Mouse (Mus musculus) adrenal gland, postnatal 36 days (tissue): Measurements from ENCODE around the gene Gm20388. TPM values are rescaled to one million over a fixed set of nuclear protein-coding genes. Genes with fewer than 3 reads are reported as not detected.

Source experiments
- DNase-seq, 2 experiments: peaks; one replicate each; pipeline ENCODE4 v3.0.0; 2021; ENCODE audit warnings: mixed read lengths in 1 of 2
- total RNA-seq, 2 experiments: library from RNA; stranded (reverse); gene quantifications; 2 replicates each; pipeline ENCODE4 v1.2.3; 2021

Gene Gm20388
- total RNA-seq, 2 experiments from 2014 or later = 2.4 to 7.4 TPM

DNA sequence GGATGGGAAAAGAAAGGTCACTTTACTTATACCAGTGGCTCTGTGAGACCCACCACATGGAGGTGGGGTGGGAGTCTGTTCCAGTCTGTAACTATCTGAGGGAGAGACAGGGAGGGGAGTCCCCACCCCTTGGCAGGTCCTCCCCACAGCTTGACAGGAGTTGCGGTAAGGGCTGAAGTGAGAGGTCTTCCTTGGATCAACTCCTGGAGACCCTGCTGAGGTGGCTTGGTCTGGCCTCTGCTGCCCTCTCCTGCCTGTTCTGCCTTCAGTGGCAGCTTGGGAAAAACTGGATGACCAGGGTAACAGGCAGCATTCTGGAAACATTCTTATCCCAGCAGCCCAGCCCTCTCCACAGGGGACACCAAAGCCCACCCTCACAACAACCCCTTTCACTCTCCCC is 1180.1 kb downstream of the Gm20388 start:
- DNase-seq = no peak

DNA sequence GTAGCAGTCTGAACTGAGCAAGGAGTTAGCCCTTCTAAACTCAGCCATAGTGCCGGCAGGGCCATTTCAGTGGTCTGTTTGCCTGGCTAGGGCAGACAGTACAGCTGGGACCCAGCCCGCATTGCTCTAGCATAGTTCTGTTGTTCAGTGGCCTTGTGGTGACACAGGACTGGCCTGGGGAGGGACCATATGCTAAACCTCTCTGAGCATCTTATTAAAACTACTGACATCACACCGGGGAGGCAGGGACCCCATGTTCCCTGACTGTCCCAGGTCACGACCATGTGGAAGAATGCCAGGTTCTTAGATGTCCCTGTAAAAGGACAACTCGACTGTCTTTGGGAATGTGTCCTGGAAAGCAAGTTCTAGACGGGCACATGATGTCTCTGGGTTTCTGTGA is 1181.5 kb downstream of the Gm20388 start:
- DNase-seq = peak in 1 of 2 experiments; percentile 58

DNA sequence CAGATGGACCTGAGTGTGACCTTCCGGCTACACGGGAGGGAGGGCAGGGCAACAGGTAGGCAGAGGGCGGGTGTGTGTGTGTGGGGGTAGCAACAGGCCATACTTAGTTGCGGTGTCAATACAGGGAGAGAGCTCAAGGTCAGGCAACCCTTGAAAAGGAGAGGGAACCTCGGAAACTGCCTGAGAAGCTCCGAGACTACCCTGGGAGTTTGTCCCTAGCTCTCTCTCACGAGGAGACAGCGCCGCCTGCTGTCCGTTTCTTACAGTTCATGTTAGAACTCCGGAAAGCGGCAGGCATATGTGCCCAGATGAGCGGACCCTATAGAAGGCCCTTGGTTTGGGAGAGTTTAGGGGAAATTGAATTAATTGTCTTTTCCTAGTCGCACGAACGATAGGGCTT is 1182.0 kb downstream of the Gm20388 start:
- peak; percentile 85 to 89 for DNase-seq

DNA sequence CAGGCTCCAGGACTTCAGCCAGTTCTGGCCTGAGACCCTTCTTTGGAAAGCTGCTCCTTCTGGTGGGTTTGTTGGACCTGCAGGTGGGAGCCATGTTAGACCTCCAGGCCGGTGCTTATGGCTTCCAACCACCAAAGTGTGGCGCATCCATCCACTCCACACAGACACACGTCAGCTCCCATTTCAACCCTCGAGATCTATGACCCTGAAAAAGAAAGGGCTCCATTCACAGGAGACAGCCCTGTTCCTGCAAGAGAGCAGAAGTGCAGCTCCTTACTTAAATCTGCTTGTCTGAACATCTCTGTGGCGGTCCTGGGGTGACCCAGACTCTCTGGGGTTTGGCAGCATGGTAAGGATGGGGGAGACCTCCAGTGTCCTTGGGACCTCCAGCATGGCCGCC is 1182.9 kb downstream of the Gm20388 start:
- no peak for DNase-seq

DNA sequence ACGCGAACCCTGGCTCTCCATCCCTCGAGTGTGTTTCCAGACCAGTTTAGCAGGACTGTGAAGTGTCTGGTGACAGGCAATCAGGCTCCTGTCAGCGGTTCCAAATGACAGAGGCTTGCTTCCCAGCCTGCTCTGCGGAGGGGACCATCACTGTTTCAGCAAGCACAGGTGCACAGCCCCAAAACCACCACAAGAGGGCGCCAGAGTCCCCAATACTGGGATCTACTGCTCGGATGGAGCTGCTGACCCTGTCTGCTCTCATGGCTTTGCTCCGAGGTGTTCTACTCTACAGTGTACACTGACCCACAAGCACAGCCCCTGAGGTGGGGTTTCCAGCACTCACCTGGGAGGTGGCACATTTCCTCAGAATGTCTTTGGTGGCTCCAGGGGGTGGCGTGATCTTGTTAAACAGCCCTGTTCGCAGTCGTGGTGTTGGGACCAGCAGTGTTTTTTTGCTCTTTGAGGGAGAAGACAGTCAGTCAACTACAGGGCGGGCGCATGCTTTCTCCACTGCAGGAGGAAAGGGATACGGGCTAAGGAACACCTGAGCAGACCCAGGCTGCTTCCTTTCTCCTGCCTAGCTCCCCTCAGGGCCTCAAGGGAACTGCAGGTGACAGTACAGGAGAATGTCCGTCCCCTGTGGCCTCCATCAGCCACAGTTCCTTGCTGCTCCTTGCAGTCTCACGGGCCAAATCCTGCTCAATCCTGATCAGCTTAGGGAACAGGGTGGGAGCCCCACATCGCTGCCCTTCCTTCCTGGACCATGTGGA is 1193.6 kb downstream of the Gm20388 start:
- peak; percentile 79 to 82 for DNase-seq

DNA sequence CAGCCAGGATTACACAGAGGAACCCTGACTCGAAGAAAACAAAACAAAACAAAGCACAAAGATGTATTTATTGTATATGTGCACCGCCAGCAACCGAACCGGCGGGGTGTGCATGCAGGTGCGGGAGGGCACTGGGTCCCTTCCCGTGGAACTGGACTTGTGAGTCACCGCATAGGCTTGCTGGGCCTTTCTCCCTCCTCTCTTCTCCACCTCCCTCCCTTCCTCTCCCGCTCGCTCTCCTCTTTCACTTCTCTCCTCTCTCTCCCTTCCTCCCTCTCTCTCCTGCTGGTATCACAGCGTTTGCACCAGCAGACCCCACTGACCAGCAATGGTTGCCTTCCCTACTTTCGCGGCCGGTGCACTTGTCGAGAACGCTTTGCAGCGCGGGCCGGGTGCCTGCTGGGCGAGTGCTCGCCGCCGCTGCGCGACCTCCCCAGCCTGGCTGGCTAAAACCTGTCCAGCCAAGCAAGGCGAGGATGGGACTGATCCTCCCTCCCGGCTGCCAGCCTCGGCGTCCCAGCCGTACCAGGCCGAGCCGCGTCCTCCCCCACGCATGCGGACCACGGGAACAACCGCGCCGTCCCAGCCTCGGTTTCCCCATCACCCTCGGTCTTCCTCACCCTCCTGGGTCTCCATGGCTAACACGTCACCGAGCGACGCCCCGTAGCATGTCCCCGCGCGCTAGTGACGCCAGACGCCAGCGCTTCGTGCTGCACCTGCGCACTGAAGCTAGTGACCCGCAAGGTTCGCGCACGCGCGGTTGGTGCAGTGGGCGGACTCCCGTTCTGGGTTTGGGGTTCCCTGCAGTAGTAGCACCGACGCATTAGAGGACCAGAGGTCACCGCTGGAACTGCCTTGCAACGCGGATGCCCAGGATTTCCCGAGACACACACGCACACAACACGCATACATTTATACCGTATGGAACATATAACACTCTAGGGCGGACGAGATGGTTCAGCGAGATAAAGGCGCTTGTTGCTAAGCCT is 1197.3 kb downstream of the Gm20388 start, which contains the start of gene Mthfsd:
Gene Mthfsd (minus strand): TSS at position 725 of the 989 bp plus-strand sequence.
- DNase-seq = peak; percentile 100

DNA sequence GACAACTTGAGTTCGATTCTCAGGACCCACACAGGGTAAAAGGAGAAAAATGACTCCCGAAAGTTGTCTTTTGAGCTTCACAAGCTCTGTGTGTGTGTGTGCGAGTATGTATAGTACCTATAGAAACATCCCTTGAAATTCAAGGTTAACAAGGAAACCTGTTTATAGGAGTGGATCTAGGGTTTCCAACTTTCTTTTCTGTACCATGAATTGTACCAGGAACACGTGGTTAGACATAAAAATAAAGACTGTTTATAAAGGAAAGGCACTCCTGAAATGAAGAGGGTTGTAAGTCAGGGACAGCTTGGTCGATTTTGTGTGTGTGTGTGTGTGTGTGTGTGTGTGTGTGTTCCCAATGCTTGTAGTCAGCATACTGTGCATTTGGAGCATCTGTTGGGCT is 1198.0 kb downstream of the Gm20388 start:
- DNase-seq = no peak

DNA sequence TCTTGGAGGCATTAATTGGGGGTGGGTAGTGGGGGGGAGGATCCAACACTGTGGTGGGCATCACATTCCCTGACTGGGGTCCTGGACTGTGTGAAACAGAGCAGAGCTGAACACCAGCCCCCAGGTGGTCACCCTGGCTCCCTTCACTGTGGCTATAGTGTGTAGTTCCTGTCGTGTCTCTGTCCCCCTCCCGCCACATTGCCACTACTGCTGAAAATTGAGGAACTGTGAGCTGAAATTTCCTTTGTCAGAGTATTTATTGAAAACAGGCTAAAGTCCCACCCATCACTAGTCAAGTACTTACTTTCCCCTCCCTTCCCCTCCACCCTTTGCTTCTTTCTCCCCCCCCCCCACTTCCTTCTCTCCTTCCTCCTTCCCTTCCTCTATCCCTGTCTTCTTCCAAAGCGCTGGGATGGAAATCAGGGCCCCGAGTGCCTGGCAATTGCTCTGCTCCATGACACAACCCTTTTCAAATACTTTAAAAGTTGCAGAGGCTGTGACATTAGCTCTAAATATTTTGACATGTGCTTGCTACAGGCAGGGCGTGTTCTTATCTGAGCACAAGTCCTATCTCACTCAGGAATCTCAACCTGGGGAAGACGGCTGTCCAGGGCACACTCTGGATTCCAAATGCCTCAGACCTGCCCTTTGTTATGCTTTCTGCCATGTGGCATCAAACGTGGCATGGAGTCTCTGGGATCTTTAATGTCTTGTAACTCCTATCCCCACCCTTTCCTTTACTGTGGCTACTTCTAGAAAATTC is 1200.7 kb downstream of the Gm20388 start:
- no peak for DNase-seq

DNA sequence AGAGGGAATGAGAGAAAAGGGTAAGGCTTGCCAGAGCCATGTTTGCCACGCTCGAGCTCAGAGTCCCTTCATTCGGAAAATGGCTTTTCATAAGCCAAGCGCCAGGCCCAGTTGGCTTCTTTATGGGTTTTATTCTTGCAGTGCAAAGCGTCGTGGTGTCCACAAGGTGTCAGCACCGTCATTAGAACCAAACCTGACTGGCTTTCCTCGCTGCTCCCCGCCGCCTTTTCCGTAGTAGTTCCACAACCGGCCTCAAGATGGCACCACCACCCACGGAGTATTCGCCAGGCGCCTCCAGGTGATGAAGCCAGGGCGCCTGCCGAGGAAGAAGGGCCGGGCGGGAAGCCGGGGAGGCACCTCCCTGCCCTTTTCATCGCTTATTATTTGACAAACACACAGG is 1202.6 kb downstream of the Gm20388 start:
- DNase-seq = peak; percentile 94

DNA sequence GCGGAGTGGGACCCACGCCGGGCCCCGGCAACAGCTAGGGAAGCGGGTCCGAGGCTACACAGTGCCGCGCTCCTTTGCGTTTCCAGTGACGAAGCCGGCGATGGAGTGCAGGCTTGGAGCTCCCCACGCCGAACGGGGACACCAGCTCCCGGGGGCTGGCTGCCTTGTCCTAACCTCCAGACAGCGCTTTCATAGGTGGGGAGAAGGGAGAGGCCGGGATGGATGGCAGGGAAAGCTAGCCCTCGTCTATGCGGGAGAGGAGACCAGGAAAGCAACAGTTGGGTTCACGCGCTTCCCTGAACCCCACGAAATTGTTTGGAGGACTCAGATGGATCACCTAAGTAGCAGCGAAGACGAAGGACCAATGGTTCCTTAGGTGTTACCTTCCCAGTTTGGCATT is 1204.5 kb downstream of the Gm20388 start:
- no peak for DNase-seq

DNA sequence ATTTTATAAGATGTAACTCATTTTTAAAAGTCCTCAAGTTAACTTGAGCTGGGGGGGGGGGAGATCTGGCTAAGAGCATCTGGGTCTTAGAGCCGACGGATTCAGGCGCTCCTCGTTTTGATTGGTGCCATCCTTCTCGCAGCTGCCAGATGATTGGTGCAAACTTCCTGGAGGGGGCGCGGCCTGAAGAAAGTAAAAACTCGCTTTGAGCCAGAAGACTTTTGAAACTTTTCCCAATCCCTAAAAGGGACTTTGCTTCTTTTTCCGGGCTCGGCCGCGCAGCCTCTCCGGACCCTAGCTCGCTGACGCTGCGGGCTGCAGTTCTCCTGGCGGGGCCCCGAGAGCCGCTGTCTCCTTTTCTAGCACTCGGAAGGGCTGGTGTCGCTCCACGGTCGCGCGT is 1205.3 kb downstream of the Gm20388 start, which contains the start of gene Foxc2:
Gene Foxc2 (plus strand): TSS at position 224 of the 400 bp plus-strand sequence.
- DNase-seq = peak; percentile 88 to 90

DNA sequence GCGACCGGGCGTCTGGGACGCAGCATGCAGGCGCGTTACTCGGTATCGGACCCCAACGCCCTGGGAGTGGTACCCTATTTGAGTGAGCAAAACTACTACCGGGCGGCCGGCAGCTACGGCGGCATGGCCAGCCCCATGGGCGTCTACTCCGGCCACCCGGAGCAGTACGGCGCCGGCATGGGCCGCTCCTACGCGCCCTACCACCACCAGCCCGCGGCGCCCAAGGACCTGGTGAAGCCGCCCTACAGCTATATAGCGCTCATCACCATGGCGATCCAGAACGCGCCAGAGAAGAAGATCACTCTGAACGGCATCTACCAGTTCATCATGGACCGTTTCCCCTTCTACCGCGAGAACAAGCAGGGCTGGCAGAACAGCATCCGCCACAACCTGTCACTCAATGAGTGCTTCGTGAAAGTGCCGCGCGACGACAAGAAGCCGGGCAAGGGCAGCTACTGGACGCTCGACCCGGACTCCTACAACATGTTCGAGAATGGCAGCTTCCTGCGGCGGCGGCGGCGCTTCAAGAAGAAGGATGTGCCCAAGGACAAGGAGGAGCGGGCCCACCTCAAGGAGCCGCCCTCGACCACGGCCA is 1206.0 kb downstream of the Gm20388 start:
- peak; percentile 26 to 50 for DNase-seq

DNA sequence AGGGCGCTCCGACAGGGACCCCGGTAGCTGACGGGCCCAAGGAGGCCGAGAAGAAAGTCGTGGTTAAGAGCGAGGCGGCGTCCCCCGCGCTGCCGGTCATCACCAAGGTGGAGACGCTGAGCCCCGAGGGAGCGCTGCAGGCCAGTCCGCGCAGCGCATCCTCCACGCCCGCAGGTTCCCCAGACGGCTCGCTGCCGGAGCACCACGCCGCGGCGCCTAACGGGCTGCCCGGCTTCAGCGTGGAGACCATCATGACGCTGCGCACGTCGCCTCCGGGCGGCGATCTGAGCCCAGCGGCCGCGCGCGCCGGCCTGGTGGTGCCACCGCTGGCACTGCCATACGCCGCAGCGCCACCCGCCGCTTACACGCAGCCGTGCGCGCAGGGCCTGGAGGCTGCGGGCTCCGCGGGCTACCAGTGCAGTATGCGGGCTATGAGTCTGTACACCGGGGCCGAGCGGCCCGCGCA is 1206.6 kb downstream of the Gm20388 start:
- peak; percentile 23 to 44 for DNase-seq

DNA sequence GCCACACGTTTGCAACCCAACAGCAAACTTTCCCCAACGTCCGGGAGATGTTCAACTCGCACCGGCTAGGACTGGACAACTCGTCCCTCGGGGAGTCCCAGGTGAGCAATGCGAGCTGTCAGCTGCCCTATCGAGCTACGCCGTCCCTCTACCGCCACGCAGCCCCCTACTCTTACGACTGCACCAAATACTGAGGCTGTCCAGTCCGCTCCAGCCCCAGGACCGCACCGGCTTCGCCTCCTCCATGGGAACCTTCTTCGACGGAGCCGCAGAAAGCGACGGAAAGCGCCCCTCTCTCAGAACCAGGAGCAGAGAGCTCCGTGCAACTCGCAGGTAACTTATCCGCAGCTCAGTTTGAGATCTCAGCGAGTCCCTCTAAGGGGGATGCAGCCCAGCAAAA is 1207.3 kb downstream of the Gm20388 start:
- no peak for DNase-seq

DNA sequence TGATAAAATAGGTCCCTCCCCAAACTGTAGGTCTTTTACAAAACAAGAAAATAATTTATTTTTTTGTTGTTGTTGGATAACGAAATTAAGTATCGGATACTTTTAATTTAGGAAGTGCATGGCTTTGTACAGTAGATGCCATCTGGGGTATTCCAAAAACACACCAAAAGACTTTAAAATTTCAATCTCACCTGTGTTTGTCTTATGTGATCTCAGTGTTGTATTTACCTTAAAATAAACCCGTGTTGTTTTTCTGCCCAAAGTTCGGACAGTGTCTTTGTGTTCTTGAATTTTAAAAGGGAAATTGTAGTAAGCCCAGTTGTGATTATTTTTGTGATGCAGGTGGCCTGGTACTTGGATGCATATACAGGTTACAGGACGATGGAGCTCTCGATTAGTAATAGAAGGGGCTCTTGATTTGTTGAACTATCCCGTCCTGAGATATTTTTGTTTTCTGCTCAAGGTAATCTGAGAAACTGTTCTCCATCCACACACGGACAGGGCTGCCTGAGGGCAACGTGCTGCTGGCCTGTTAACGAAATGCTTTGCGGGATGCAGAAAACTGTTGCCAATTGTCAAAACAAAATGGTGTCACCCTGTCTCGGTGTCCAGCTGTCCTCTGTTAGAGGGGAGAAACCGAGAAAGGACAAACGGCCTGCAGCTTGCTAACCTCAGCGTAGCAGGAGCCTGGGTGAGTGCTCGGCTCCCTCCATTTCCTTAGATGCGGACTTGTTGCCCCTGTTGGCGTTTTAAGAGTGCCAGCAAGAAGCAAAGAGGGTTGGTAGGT is 1208.2 kb downstream of the Gm20388 start:
- DNase-seq = no peak

DNA sequence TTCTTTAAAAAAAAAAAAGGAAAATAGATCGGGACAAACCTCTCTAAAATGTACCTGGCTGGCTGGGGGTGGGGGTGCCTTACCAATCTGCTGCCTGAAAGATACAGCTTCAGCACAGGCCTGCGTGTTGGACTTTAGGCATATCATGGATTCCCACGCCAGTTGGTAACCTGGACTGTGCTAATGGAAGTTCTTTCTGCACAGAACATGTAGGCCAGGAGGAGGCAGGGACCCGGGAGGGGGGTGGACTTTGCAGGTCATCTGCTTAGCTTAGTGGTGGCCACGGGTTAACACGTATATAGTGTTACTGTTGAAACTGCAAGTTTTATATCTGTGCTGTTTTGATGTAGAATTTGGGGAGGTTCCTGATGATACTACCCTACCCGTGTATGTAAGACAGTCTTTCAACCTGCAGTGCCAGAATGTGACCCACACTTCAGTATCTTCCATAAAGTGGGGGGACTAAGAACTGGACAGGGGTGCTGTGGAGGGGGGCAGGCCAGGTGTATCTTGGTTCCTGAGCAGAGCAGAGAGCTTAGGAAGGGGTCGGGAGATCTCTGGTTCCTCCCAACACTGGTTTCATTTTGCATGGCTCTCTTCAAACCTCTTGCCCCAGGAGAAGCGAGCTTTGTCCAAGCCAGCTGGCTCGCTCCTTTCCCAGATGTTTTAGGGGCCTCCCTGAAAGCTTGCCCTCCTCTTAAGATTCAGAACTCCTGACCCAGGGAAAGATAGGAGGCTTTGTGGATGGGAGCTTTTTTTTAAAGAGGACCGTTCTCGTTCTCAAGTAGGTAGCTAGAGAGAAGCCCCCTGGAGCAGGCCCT is 1209.2 kb downstream of the Gm20388 start:
- no peak for DNase-seq

DNA sequence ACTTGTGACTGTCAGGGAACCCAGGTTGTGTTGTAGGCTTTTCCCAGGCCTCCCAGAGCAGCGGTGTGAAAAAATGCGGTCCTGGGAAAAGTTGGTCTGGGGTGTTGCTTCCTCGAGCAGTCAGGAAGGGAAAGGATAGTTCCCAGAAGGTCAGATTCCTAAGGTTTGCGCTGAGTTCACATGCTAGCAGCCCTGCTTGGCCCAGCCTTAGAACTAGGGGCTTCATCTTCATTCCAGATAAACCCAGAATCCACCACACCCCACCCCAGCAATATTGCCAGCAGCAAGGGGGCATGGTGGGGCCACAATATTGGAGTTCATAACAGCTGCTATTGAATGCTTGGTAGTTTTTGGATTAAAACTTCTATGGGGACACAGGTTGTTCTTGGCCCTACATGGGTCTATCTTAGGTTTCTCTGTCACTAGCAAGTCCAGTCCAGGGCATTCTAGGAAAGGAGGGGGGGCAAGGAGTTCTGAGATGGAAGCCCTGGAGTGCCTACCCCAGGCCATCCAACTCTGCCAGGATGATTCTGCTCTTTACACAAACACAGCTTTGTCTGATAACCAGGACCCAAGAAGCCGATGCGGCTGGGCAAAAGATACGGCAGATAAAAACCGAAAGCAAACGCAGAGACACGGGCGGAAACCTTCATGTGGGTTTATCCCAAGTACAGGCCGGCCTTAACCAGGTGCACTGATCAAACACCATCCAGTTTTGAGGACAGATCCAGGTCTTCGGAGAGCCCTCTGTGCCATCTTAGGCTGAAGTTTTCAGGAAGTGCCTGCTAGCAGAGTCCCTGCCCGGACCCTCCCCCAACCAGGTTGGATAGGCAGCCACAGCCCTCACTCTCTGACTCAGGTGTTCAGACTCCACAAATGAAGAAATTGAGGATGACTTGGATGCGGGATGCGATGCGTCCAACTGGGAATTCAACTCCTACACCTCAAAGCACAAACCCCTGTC is 1210.1 kb downstream of the Gm20388 start:
- no peak for DNase-seq

DNA sequence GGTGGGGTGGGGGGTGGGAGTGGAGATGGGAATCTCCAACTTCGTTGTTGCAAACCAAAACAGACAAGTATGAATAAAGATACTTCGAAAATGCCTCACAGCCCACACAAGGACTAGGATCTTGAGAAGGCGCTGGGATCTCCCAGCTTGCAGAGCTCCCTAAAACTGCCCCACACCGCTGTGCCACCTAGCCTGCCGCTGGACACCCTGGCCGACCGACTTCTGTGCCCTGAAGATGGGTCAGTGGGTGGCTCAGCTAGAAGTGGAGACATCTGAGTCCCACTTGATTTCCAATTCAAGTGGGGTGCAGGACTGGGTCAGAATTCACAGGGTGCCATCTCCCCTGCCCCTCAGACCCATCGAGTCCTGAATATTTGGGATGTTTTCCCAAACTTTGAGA is 1211.1 kb downstream of the Gm20388 start:
- no peak for DNase-seq

DNA sequence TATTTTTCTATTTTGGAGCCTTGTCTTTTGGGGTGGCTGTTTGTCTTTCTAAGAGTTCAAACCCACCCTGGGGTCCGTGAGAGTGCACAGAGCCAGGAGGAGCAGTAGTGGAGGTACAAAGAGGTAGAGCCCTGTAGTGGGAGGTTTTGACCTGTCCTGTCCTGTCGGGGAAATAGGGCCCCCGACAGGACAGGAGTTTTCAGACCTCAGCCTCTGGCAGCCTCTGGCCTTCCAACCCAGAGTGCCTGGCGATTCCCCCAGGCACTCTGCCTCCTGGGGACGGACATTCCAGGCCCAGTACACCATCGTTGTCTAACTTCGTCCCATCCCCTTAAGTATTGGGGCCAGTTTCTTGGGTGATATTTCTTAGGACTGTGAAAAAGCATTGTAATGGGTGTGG is 1211.7 kb downstream of the Gm20388 start:
- DNase-seq = no peak
